Mouse (Mus musculus): ENCODE measurements at regions not wholly inside any gene's neighbourhood (a gene's known extent, or its start where the extent isn't known, plus 50 kb on each side); places are given as distances from the start of the nearest gene placed in this dataset.

- DNase-seq (ENCODE audit: low spot score in 2 of 2) = no peak
Observed at GRCm38 (mm10) chr3:41234994-41235393, 152.1 kb upstream of the Pgrmc2 start.

- no peak for DNase-seq (ENCODE audit: low spot score in 2 of 2)
Observed at GRCm38 (mm10) chr3:41234191-41234590, 151.3 kb upstream of the Pgrmc2 start.

- no peak for DNase-seq (ENCODE audit: low spot score in 2 of 2)
Observed at GRCm38 (mm10) chr3:41233439-41233838, 150.6 kb upstream of the Pgrmc2 start.

GRCm38 (mm10) chr3:41230961-41231377, 148.1 kb upstream of the Pgrmc2 start:
- no peak for DNase-seq (ENCODE audit: low spot score in 2 of 2)

- DNase-seq (ENCODE audit: low spot score in 2 of 2) = no peak
Observed at GRCm38 (mm10) chr3:41229493-41229892, 146.6 kb upstream of the Pgrmc2 start.

- DNase-seq (ENCODE audit: low spot score in 2 of 2) = peak; percentile 16 to 35
Observed at GRCm38 (mm10) chr3:41228536-41228935, 145.7 kb upstream of the Pgrmc2 start.

GRCm38 (mm10) chr3:41220746-41221145, 137.9 kb upstream of the Pgrmc2 start:
- no peak for DNase-seq (ENCODE audit: low spot score in 2 of 2)

GRCm38 (mm10) chr3:41217770-41218169, 134.9 kb upstream of the Pgrmc2 start:
- no peak for DNase-seq (ENCODE audit: low spot score in 2 of 2)

- no peak for DNase-seq (ENCODE audit: low spot score in 2 of 2)
Observed at GRCm38 (mm10) chr3:41213533-41213932, 130.7 kb upstream of the Pgrmc2 start.

- DNase-seq (ENCODE audit: low spot score in 2 of 2) = no peak
Observed at GRCm38 (mm10) chr3:41210333-41210732, 127.5 kb upstream of the Pgrmc2 start.

- DNase-seq (ENCODE audit: low spot score in 2 of 2) = no peak
Observed at GRCm38 (mm10) chr3:41202895-41203294, 120.0 kb upstream of the Pgrmc2 start.

GRCm38 (mm10) chr3:41201782-41202181, 118.9 kb upstream of the Pgrmc2 start:
- no peak for DNase-seq (ENCODE audit: low spot score in 2 of 2)

- DNase-seq (ENCODE audit: low spot score in 2 of 2) = no peak
Observed at GRCm38 (mm10) chr3:41200026-41200425, 117.2 kb upstream of the Pgrmc2 start.

- DNase-seq (ENCODE audit: low spot score in 2 of 2) = peak; percentile 29 to 41
Observed at GRCm38 (mm10) chr3:41198216-41198976, 115.5 kb upstream of the Pgrmc2 start.

- no peak for DNase-seq (ENCODE audit: low spot score in 2 of 2)
Observed at GRCm38 (mm10) chr3:41195113-41195975, 112.5 kb upstream of the Pgrmc2 start.

GRCm38 (mm10) chr3:41194311-41195112, 111.7 kb upstream of the Pgrmc2 start:
- no peak for DNase-seq (ENCODE audit: low spot score in 2 of 2)

- DNase-seq (ENCODE audit: low spot score in 2 of 2) = no peak
Observed at GRCm38 (mm10) chr3:41185305-41186097, 102.7 kb upstream of the Pgrmc2 start.

GRCm38 (mm10) chr3:41184375-41184774, 101.5 kb upstream of the Pgrmc2 start:
- DNase-seq (ENCODE audit: low spot score in 2 of 2) = no peak

- no peak for DNase-seq (ENCODE audit: low spot score in 2 of 2)
Observed at GRCm38 (mm10) chr3:41182900-41183595, 100.2 kb upstream of the Pgrmc2 start.
